Mouse (Mus musculus) MEL (cell line): ENCODE measurements around the gene Msx3.
A peak's percentile ranks its signal among the peaks of the same experiment; 100 is the strongest.

Source experiments
- CTCF ChIP-seq, 3 experiments: IDR thresholded peaks in 2 of 3; conservative IDR thresholded peaks in 1 of 3; 2 replicates each; pipeline ENCODE4 v1.5.1; 2011 to 2012; ENCODE audit warnings: low read length in 3 of 3, low read depth in 2 of 3, mild to moderate bottlenecking in 2 of 3, improper control_type of control experiment in 1 of 3, inconsistent platforms in 1 of 3, mixed read lengths in 1 of 3, moderate library complexity in 1 of 3; ENCODE audit not compliant: control insufficient read depth in 1 of 3, insufficient read depth in 1 of 3, poor library complexity in 1 of 3, severe bottlenecking in 1 of 3
- GATA1 ChIP-seq: IDR thresholded peaks from 2 replicates; pipeline ENCODE4 v1.6.1; 2011; ENCODE audit warnings: low read depth, low read length, improper control_type of control experiment
- HCFC1 ChIP-seq: IDR thresholded peaks from 2 replicates; pipeline ENCODE4 v1.6.1; 2012; ENCODE audit warnings: low read depth, mild to moderate bottlenecking, inconsistent platforms, low read length, improper control_type of control experiment, moderate library complexity
- NELFE ChIP-seq: IDR thresholded peaks from 2 replicates; pipeline ENCODE4 v1.6.1; 2011; ENCODE audit warnings: low read depth, low read length, improper control_type of control experiment
- POLR2A ChIP-seq, 2 experiments: IDR thresholded peaks; 2 replicates each; pipeline ENCODE4 v1.6.1; 2011 to 2012; ENCODE audit warnings: low read length in 2 of 2, mild to moderate bottlenecking in 2 of 2, control low read depth in 1 of 2, improper control_type of control experiment in 1 of 2, low read depth in 1 of 2, moderate library complexity in 1 of 2; ENCODE audit not compliant: control insufficient read depth in 1 of 2, insufficient read depth in 1 of 2, poor library complexity in 1 of 2
- SIN3A ChIP-seq: IDR thresholded peaks from 2 replicates; pipeline ENCODE4 v1.6.1; 2012; ENCODE audit warnings: low read length, improper control_type of control experiment, inconsistent platforms
- TAL1 ChIP-seq: IDR thresholded peaks from 2 replicates; pipeline ENCODE4 v1.6.1; 2012; ENCODE audit warnings: mild to moderate bottlenecking, inconsistent platforms, low read length, moderate library complexity, mixed read lengths

GRCm38 (mm10) chr7:140098466-140098865 lies 49.6 kb upstream of the Msx3 start:
- TF ChIP-seq CTCF (IDR thresholded peaks at IDR 0.05 in 2 of 3, conservative IDR thresholded peaks at IDR 0.05 in 1 of 3; ENCODE audit: control insufficient read depth in 1 of 3, insufficient read depth in 1 of 3, low read depth in 2 of 3, low read length in 3 of 3, poor library complexity in 1 of 3, severe bottlenecking in 1 of 3) = no peak
- TF ChIP-seq HCFC1 = no peak
- no peak for TF ChIP-seq NELFE
- no peak for TF ChIP-seq POLR2A (IDR thresholded peaks at IDR 0.05; ENCODE audit: control insufficient read depth in 1 of 2, insufficient read depth in 1 of 2, low read depth in 1 of 2, low read length in 2 of 2, poor library complexity in 1 of 2)
- TF ChIP-seq TAL1 = no peak
- peak; percentile 69 for TF ChIP-seq GATA1
- no peak for TF ChIP-seq SIN3A
